Mouse (Mus musculus) lung, embryonic 14.5 days (tissue): ENCODE data around the gene Tubd1. TPM values are rescaled to one million over a fixed set of nuclear protein-coding genes. Genes with fewer than 3 reads are reported as not detected.

ENCODE experiments used
- ATAC-seq: fragments of 200-750 bp; cut with Nextera tagmentation; 2 replicates; pipeline ENCODE4 v1.8.0; 2017; ENCODE audit warnings: mild to moderate bottlenecking, moderate TSS enrichment, moderate library complexity; ENCODE audit not compliant: insufficient read depth
- DNase-seq: peaks from one replicate; pipeline ENCODE4 v3.0.0-alpha.2; 2015
- H3K27ac ChIP-seq: fragments of 300-500 bp; sonication (generic); 2 replicates; pipeline ENCODE4 v1.5.1; 2014; ENCODE audit warnings: low read depth, mild to moderate bottlenecking, moderate library complexity
- H3K27me3 ChIP-seq: fragments of 300-500 bp; sonication (generic); 2 replicates; pipeline ENCODE4 v1.6.1; 2014; ENCODE audit warnings: low read length, control low read depth; ENCODE audit not compliant: insufficient read depth
- H3K36me3 ChIP-seq: fragments of 300-500 bp; sonication (generic); 2 replicates; pipeline ENCODE4 v1.6.1; 2014; ENCODE audit warnings: control low read depth; ENCODE audit not compliant: insufficient read depth
- H3K4me1 ChIP-seq: fragments of 300-500 bp; sonication (generic); 2 replicates; pipeline ENCODE4 v1.6.1; 2014; ENCODE audit warnings: antibody characterized with exemption, control low read depth; ENCODE audit not compliant: insufficient read depth
- H3K4me2 ChIP-seq: fragments of 300-500 bp; sonication (generic); 2 replicates; pipeline ENCODE4 v1.6.1; 2014; ENCODE audit warnings: mild to moderate bottlenecking
- H3K4me3 ChIP-seq: fragments of 300-500 bp; sonication (generic); 2 replicates; pipeline ENCODE4 v1.5.1; 2014; ENCODE audit warnings: low read depth, low read length
- H3K9ac ChIP-seq: fragments of 300-500 bp; sonication (generic); 2 replicates; pipeline ENCODE4 v1.6.1; 2014
- H3K9me3 ChIP-seq: fragments of 300-500 bp; sonication (generic); 2 replicates; pipeline ENCODE4 v1.6.1; 2016; ENCODE audit warnings: low read depth, low read length, control low read depth
- CTCF ChIP-seq: IDR thresholded peaks from 2 replicates; pipeline ENCODE4 v1.5.1; 2016; ENCODE audit warnings: antibody characterized with exemption, low read depth
- WGBS: fragments of 180-500 bp; shearing (Covaris S2); extraction: QIAGEN DNeasy Blood & Tissue Kit; methylation state at CpG from one replicate; pipeline ENCODE4 v1.1.7; 2014; 5-methylcytosine and 5-hydroxymethylcytosine counted together
- polyA plus RNA-seq: library from polyadenylated mRNA; unstranded; fragments of >200 nt; fragmentation: Nextera tagmentation; extraction: Ambion mirVana; gene quantifications from 2 replicates; pipeline ENCODE4 v1.2.1, GENCODE M21; 2014

Gene Tubd1
- polyA plus RNA-seq, 1 experiment from 2014 or later, result 14.2 TPM

DNA sequence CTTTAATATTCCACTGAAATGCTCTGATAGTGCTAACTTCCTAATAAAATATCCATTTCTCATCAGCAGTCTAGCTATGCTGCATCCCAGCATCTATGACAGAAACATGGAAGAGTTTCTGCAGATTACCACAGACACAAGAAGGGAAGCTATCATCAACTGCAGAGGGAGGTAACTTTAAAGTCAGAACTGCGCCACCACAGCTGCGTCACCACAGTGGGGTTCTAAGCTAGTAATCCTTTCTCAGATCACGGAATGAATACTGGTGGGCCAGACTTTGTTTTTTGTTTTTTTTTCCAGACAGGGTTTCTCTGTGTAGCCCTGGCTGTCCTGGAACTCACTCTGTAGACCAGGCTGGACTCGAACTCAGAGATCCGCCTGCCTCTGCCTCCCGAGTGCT lies 50.6 kb downstream of the Tubd1 start:
- TF ChIP-seq CTCF, result no peak
- H3K27ac ChIP-seq, result no peak overlapping the region
- no peaks in the 10 kb centered on the region for H3K9me3 ChIP-seq
- no peak for ATAC-seq
- H3K27me3 ChIP-seq, result no peaks in the 10 kb centered on the region
- H3K4me2 ChIP-seq, result no peak overlapping the region
- 94% methylated on average over 6 of the region's 6 CpGs for WGBS
- H3K4me3 ChIP-seq, result no peak overlapping the region
- no peak overlapping the region for H3K9ac ChIP-seq
- no peaks in the 10 kb centered on the region for H3K36me3 ChIP-seq
- no peak for DNase-seq
- H3K4me1 ChIP-seq, result peaks cover 10% of the 10 kb centered on the region; the same call in 1 of the 2 replicates

DNA sequence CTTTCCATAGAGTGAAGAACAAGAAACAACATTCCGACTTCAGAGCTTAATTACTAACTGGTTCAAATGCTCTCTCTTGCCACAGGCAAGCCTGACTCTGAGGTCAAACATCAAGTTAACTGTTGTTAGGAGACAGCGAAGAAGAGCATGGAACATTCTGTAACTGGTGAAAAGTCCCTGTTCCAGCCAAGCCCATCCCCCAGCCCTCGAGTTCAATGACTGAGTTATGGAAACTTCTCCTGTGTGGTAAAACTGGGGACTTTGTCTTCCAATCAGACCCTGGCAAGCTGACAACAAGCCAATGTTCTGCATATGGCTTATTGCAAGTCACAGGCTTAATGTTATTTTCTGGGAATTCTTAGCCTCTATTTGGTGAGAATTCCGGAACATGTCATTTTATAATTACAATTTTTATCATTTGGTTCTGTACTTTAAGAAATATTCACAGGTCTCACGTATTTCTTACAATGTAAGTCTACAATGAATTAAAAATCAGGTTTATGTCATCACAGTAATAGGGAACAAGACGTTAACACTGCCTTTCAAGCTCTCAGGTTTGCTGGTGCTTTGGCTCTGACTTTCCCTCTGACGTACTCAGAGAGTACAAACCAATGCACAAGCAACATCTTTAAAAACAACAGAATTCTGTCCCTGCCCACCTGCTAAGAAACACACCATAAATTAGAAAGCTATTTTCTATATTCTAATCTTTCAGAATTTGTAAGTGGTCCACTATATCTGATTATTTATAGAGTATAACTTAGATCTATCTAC lies 51.6 kb downstream of the Tubd1 start:
- Histone ChIP-seq H3K4me2 (no peak overlapping the region), H3K4me3 (no peak overlapping the region), H3K27ac (no peak overlapping the region; the same call in 1 of the 2 replicates), H3K4me1 (peaks cover 10% of the 10 kb centered on the region; the same call in 1 of the 2 replicates), H3K9me3 (no peaks in the 10 kb centered on the region), H3K27me3 (no peaks in the 10 kb centered on the region), H3K9ac (no peak overlapping the region), H3K36me3 (no peaks in the 10 kb centered on the region)
- no peak for TF ChIP-seq CTCF
- 72% methylated on average over 7 of the region's 7 CpGs for WGBS
- ATAC-seq, result no peak
- peak; percentile 68 for DNase-seq

DNA sequence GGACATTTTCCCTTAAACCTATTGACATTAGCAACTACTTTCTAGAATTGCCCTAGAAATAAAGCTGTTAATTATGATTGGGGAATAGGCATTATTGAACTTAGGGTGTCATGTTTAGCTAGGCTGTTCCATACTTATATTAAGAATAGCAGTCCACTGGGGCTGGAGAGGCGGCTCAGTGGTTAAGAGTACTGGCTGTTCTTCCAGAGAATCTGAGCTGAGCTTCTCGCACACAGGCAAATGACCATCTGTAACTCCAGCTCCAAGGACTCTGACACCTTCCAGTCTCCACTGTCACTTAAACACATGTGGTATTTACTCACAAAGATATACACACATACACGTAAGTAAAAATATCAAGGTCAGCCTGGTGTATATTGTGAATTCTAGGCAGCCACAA lies 52.2 kb downstream of the Tubd1 start:
- ATAC-seq, result no peak
- Histone ChIP-seq H3K4me1 (peaks cover 10% of the 10 kb centered on the region; the same call in 1 of the 2 replicates), H3K4me3 (no peak overlapping the region), H3K27me3 (no peaks in the 10 kb centered on the region), H3K9me3 (no peaks in the 10 kb centered on the region), H3K4me2 (no peak overlapping the region), H3K27ac (no peak overlapping the region), H3K36me3 (no peaks in the 10 kb centered on the region), H3K9ac (no peak overlapping the region)
- 87% methylated on average over 3 of the region's 3 CpGs for WGBS
- no peak for TF ChIP-seq CTCF
- DNase-seq, result no peak

DNA sequence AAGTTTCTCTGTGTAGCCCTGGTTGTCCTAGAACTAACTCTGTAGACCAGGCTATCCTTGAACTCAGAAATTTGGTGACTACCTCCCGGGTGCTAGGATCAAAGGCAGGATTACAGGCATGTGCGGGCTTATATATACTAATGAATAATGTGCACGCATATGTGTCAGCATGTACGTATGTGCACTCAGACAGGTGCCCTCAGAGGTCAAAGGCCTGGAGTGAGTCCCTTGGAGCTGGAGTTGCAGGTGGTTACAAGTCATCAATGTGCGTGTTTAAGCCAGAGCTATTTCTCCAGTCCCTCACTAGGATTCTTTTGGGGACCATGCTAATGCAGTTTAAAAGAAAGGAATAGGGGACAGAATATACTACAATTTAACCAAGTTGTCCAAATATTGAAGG lies 53.4 kb downstream of the Tubd1 start:
- Histone ChIP-seq H3K4me1 (peaks cover 7% of the 10 kb centered on the region; the same call in 1 of the 2 replicates), H3K27ac (no peak overlapping the region), H3K9ac (no peak overlapping the region), H3K9me3 (no peaks in the 10 kb centered on the region), H3K27me3 (no peaks in the 10 kb centered on the region), H3K4me3 (no peak overlapping the region), H3K36me3 (0 out of 2 replicates have a peak, but pooled peaks cover 2% of the 10 kb centered on the region), H3K4me2 (no peak overlapping the region)
- no peak for TF ChIP-seq CTCF
- no peak for DNase-seq
- 85% methylated on average over 5 of the region's 5 CpGs for WGBS
- no peak for ATAC-seq

DNA sequence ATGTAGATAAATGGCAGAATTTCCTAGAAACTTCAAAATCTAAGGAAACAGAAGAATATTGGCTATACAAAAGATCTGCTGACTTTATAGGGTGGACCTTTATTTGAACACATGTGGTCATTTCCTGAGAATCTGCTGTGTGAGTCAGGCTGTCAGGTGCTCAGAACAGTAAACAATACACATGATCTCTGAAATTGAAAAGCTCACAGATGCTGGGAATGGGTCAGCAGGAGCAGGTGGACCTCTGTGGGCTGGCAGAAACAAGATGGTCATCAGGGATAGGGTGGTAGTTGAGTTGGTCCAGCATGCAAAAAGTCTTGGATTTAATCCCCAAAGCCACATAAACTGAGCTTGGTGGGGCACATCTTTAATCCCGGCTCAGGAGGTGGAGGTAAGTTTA lies 53.8 kb downstream of the Tubd1 start:
- H3K9ac ChIP-seq, result no peak overlapping the region
- TF ChIP-seq CTCF, result no peak
- H3K27ac ChIP-seq, result no peak overlapping the region
- no peak overlapping the region for H3K4me3 ChIP-seq
- H3K27me3 ChIP-seq, result no peaks in the 10 kb centered on the region
- ATAC-seq, result no peak
- DNase-seq, result no peak
- WGBS, result 72% methylated on average over 1 of the region's 1 CpGs
- no peak overlapping the region for H3K4me2 ChIP-seq
- 0 out of 2 replicates have a peak, but pooled peaks cover 5% of the 10 kb centered on the region for H3K36me3 ChIP-seq
- H3K4me1 ChIP-seq, result peaks cover 3% of the 10 kb centered on the region; the same call in 1 of the 2 replicates
- no peaks in the 10 kb centered on the region for H3K9me3 ChIP-seq

DNA sequence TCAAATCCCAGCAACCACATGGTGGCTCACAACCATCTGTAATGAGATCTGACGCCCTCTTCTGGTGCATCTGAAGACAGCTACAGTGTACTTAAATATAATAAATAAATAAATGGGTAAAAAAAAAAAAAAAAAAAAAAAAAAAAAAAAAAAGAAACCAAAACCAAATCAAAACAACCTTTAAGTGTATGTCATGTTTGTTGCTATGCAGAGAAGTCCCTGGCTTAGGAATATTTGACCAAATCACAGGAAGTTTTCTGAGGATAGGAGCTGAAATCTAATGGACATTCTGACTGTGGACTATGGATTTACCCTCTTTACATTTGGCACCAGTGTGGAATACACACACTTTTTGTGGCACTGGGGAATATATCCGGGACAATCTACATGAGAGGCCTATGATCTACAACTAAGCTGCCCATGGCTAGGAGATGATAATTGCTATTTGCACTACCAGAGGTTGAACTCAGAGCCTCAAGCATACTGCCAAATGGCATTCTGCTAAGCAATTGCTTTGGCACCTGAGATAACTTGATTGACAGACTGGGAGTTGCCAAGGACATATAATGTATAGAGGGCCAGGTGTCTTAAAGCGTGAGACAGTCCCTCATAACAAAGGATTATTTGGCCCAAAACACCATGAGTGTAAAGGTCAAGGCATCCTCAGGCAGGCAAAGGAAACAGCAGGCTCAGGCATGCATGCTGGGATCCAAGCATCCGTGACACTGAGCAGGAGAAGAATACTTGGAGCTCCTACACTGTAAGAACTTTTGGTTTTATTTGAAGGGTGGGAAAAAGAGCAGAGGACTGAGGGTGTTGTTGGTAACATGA lies 54.8 kb downstream of the Tubd1 start:
- Histone ChIP-seq H3K9me3 (no peaks in the 10 kb centered on the region), H3K4me2 (no peak overlapping the region), H3K4me1 (no peaks in the 10 kb centered on the region), H3K36me3 (0 out of 2 replicates have a peak, but pooled peaks cover 5% of the 10 kb centered on the region), H3K27me3 (no peaks in the 10 kb centered on the region), H3K27ac (no peak overlapping the region), H3K9ac (no peak overlapping the region), H3K4me3 (no peak overlapping the region)
- ATAC-seq, result no peak
- no peak for DNase-seq
- WGBS, result 69% methylated on average over 4 of the region's 4 CpGs
- TF ChIP-seq CTCF, result no peak

DNA sequence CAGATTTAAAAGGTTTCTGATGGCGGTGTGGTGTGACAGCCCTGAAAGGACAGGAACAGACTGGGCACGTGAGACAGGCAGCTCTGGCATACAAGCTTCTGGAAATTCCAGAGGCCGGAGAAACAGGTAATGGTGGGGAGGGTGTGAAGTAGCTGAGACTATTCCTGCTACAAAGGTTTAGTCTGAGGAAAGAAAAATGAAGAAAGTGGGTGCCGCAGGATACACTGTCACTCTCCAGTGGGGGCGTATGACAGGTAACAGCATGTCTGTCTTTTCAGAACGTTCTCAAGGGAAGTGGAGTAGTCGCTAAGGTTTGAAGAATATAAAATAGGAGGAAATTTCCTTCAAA lies 55.4 kb downstream of the Tubd1 start:
- no peak overlapping the region for H3K9ac ChIP-seq
- 0 out of 2 replicates have a peak, but pooled peaks cover 5% of the 10 kb centered on the region for H3K36me3 ChIP-seq
- H3K27ac ChIP-seq, result no peak overlapping the region
- H3K27me3 ChIP-seq, result no peaks in the 10 kb centered on the region
- DNase-seq, result no peak
- no peak overlapping the region for H3K4me3 ChIP-seq
- ATAC-seq, result no peak
- WGBS, result 81% methylated on average over 7 of the region's 7 CpGs
- no peak for TF ChIP-seq CTCF
- no peaks in the 10 kb centered on the region for H3K4me1 ChIP-seq
- no peaks in the 10 kb centered on the region for H3K9me3 ChIP-seq
- no peak overlapping the region for H3K4me2 ChIP-seq
